Mouse (Mus musculus) left cerebral cortex, adult 2 months (tissue): ENCODE data around the gene Rnf216. TPM values are rescaled to one million over a fixed set of nuclear protein-coding genes. Genes with fewer than 3 reads are reported as not detected.
A peak's percentile ranks its signal among the peaks of the same experiment; 100 is the strongest.

Source experiments
- DNase-seq, 2 experiments: peaks; one replicate each; pipeline ENCODE4 v3.0.0; 2021 to 2022; ENCODE audit warnings: low spot score in 2 of 2, mixed read lengths in 1 of 2; ENCODE audit errors: extremely low spot score in 1 of 2
- H3K27ac ChIP-seq: fragments of 200-600 bp; 2 replicates; pipeline ENCODE4 v1.8.1; 2022
- H3K4me3 ChIP-seq: fragments of 200-600 bp; 2 replicates; pipeline ENCODE4 v1.8.1; 2022
- CTCF ChIP-seq: fragments of 200-600 bp; IDR thresholded peaks from 2 replicates; pipeline ENCODE4 v1.8.1; 2022; ENCODE audit warnings: antibody characterized with exemption, mild to moderate bottlenecking, moderate library complexity
- intact Hi-C: fragments of 180-260 bp; cut with DNase I; formaldehyde crosslinking; loops from one replicate; pipeline ENCODE4 v1.15.1; 2025
- total RNA-seq, 2 experiments: library from RNA; stranded (reverse); gene quantifications; 2 replicates each; pipeline ENCODE4 v1.2.3; 2021

Gene Rnf216
- total RNA-seq, 2 experiments from 2014 or later = 40.7 to 47.8 TPM

DNA sequence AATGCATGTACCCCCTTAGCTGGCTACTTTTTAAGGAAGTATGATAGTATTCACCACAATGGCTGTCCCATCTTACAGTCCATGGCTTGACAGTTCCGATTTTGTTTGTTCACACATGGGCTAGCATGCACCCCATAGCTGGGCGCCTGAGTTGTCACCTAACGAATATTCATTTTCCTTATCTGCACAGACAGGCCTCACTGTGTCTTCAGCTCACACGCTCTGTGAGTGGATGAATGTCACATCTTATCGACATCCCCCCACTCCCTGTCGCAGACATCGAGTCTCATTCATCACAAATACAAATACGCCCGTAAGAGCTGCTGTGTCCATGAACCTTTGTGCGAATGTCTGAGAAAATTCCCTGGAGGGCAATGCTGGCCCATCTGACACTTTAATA, 128.5 kb downstream of the Rnf216 start:
- Histone ChIP-seq H3K4me3 (no peak overlapping the region), H3K27ac (no peak overlapping the region)
- no peak for DNase-seq
- intact Hi-C loops = no loop called here
- TF ChIP-seq CTCF = no peak

DNA sequence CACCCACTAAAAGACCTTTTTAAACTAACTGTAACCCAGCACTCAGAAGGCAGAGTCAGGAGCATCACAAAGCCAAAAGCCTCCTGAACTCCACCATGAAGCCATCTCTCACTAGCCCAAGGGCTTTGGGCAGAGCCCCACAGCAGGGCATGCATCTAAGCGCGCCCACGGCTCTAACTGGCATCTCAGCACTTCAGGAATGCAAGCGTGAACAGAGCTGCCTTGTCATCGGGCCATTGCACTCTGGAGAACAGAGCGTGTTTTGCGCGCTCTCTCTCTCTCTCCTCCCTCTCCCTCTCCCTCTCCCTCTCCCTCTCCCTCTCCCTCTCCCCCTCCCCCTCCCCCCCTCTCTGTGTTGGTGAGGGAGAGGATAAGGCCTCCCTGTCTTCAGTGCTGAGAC, 129.6 kb downstream of the Rnf216 start:
- Histone ChIP-seq H3K4me3 (no peak overlapping the region), H3K27ac (no peak overlapping the region)
- no peak for TF ChIP-seq CTCF
- no peak for DNase-seq
- intact Hi-C loops = no loop called here

DNA sequence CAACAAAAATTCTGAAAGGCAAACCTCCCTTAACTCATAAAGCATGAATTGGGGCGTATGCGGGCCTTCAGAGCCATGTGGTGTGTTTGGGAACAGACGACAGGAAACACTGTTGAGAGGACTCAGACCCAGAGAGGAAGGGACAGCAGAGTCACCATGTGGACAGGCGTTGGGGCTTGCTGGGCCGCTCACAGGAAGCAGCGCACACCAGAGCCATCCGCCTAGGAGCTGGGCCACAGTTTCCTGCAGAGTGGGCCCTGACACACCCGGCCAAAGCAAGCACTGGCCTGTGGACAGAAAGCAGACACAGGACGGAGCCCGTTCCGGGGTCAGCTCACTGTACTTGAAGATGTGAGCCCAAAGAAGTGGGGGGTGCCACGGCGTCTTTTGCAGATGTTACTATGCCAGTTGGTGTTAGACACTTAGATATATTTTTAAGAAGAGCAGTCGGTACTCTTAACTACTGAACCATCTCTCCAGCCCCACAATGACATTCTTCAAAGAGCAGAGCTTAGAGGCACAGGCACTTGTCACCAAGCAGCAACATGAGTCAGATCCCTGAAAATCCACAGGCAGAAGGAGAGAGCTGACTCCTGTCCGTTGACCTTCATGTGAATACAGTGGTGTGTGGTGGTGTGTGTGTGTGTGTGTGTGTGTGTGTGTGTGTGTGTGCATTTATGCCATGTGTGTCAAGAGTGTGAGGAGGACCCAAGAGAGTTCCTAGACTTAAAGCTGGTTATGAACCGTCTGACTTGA, 130.6 kb downstream of the Rnf216 start:
- no peak overlapping the region for H3K4me3 ChIP-seq
- no peak overlapping the region for H3K27ac ChIP-seq
- no peak for DNase-seq
- TF ChIP-seq CTCF = no peak
- intact Hi-C loops = no loop called here

DNA sequence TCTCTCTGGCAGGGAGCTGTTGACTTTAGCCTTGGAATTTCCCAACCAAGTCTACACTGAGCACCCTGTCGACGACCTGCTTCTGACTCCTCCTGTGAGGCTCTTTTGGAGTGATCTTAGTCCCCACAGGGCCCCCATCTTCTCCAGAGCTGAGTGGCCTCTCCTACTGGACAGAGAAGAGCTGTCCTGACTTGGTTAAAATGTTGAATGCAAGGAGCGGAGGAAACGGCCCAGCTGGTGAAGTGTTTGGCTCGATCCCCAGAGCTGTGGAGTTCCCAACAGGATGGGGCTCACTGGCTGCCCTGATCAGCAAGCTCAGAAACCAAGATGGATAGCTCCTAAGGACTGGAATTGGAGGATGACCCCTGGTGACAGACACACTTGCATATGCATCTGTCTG, 136.3 kb downstream of the Rnf216 start:
- intact Hi-C loops = no loop called here
- H3K4me3 ChIP-seq = no peak overlapping the region
- no peak overlapping the region for H3K27ac ChIP-seq
- no peak for TF ChIP-seq CTCF
- no peak for DNase-seq

DNA sequence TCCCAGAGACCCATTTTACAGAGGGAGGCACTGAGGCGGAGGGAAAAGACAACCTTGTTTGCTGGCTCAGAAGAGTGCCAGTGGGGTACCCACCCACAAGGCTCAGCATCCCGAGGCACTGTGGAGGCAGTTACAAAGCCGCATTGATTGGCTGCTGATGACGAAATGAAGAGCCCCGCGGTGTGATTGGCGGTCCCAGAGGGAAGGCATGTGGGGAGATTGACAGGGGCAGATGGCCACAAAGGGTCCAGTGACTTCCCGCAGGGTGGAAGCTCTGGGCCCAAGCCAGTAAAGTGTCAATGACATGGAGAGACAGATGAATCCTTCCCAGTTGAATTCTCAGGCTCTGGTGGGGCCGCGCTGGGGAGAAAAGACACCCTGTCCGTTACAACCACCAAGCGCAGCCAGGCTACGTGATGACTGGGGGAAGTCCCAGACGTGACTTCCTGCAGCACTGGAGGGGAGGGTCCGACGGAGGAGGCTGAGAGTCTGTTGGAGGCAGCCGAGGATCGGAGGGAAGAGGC, 138.1 kb downstream of the Rnf216 start:
- Histone ChIP-seq H3K4me3 (peak overlapping the region; percentile 24), H3K27ac (peak overlapping the region; percentile 83)
- DNase-seq = peak; percentile 67 to 73
- intact Hi-C loops = no loop called here
- no peak for TF ChIP-seq CTCF

DNA sequence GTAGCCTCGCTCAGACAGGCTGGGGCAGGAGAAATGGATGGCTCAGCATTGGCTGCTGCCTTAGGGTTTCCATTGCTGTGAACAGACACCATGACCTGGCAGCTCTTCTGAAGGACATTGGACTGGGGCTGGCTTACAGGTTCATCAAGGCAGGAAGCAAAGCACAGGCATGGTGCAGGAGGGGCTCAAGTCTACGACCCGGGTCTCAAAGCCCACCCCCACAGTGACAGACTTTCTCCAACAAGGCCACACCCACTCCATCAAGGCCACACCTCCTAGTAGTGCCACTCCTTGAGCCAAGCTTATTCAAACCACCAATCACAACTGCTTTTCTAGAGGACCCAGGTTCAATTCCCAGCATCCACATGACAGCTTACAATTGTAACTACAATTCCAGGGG, 138.8 kb downstream of the Rnf216 start:
- H3K27ac ChIP-seq = peak overlapping the region; percentile 83
- DNase-seq = no peak

DNA sequence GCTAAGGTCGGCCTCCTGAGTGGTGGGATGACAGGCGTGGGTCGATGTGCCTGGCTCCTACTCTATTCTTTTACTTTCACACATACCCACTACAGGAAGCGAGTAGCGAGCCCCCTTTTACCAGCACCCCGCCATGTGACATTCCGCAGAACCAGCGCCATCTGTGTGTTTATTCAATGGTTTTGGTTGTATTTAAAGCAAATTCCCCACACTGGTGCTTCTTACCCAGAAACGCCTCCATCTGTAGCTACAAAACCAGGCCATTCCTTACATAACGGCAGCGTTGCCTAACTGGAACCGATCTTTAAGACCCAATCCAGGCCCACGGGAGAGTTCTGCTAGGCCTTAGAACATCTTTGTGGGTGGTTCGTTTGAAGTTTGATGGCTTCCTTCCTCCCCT, 144.4 kb downstream of the Rnf216 start:
- DNase-seq = peak; percentile 61 to 80
- TF ChIP-seq CTCF = no peak
- no peak overlapping the region for H3K4me3 ChIP-seq
- peak overlapping the region; percentile 83 for H3K27ac ChIP-seq
- intact Hi-C loops = loop anchor here (1.0 to 10.0 kb wide), 4 partner anchors 70 to 726 kb away; partner anchors contain the start of genes Slc29a4 and Tnrc18

More for the DNA sequence above, 138.8 kb downstream of the Rnf216 start:
- no peak for TF ChIP-seq CTCF
- H3K4me3 ChIP-seq = no peak overlapping the region
- intact Hi-C loops = no loop called here

DNA sequence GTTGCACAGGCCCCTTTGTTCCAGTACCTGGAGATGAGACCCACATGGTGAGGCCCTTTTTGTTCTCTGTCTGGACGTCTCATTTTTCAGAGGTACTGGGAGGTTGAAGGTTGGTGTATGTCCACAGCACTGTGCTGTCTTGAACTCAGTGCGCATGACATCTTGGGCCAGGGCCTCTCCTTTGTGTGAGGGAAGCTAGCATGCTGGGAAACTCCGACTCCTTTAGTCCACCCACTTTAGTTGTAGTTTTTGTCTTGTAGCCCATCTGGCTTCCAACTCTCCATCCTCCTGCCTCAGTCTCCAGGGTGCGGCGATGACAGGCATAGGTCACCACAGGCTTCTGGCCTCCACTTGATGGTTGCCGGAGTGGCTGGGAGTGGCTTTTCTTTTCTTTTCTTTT, 148.1 kb downstream of the Rnf216 start:
- Histone ChIP-seq H3K27ac (peak overlapping the region; percentile 66), H3K4me3 (peak overlapping the region; percentile 94)
- intact Hi-C loops = loop anchor here (10.0 kb wide), 2 partner anchors 270 to 730 kb away; partner anchors contain the start of gene Slc29a4
- no peak for TF ChIP-seq CTCF
- no peak for DNase-seq

DNA sequence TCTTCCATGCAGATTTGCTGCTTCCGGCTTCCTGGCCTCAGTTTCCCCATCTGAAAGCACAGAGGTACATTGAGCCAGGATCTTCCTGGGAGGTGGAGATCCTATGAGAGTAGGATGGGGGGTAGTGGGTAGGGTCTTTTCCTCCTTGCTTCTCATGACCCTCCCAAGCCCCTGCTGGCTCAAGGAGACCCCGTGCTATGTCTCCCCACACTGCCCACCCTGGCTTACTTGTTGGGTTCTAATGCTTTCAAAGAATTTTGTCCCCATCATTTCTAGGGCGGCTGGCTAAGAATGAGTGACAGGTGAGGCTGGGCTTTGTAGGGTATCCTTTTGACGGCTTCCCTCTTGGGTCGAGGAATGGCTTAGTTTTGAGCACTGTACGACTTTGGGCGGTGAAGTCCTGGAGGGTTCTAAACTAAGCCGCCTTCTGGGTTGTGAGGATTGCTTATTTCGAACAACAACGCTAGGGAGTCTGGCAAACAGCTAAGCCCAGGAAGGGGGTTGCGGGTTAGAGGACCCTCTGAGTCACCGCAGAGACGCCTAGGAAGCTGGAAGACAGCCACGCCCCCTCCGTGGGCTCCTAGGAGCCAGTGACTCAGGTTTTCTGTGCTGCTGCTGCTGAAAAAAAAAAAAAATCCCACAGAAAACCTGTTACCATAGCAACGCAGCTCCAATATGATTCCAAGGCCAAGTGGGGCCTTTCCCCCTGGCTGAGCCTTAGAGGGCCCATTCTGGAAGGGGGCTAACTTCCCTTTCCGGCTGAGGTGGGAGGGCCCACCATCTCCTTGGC, 148.9 kb downstream of the Rnf216 start:
- H3K27ac ChIP-seq = peak overlapping the region; percentile 66
- intact Hi-C loops = loop anchor here (2.0 to 10.0 kb wide), 3 partner anchors 63 to 731 kb away; partner anchors contain the start of gene Slc29a4
- H3K4me3 ChIP-seq = peak overlapping the region; percentile 94

DNA sequence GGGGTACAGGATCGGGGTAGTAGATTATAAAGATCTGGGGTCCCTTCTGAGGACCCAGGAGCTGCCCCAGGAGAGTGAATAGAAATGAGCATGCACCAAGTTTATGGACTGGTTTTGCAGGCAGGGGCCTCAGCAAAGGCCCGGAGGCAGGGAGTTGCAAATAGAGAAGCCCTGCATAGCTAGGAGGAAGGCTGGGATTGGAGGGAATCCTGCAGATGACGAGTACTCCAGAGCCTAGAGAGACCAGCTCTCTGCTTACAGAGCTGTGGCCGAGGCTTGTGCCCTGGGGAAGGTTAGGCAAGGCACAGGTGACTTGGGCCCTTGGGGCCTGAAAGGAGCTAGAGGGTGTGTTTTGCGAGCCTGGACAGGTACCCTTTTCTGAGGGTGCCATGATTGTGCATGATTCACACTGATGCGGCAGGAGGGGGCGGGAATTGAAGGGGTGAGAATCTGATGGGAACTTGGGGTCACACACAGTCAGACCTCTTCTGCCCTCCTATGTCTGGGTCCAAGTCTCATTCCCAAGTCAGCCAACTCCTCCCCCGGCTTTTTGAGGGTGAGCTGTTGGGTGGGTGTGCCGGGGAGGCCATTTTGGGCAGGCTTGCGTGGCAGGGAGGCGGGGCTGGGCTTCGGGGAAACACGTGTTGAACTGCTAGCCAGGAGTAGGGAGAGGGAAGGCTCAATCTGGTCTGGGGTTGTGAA, 149.6 kb downstream of the Rnf216 start:
- TF ChIP-seq CTCF = no peak
- Histone ChIP-seq H3K27ac (peak overlapping the region; percentile 66), H3K4me3 (peak overlapping the region; percentile 94)
- intact Hi-C loops = loop anchor here (2.0 to 10.0 kb wide), 3 partner anchors 62 to 732 kb away; partner anchors contain the start of gene Slc29a4
- DNase-seq = peak; percentile 70 to 76

More for the DNA sequence above, 148.9 kb downstream of the Rnf216 start:
- peak; percentile 78 to 83 for DNase-seq
- no peak for TF ChIP-seq CTCF

DNA sequence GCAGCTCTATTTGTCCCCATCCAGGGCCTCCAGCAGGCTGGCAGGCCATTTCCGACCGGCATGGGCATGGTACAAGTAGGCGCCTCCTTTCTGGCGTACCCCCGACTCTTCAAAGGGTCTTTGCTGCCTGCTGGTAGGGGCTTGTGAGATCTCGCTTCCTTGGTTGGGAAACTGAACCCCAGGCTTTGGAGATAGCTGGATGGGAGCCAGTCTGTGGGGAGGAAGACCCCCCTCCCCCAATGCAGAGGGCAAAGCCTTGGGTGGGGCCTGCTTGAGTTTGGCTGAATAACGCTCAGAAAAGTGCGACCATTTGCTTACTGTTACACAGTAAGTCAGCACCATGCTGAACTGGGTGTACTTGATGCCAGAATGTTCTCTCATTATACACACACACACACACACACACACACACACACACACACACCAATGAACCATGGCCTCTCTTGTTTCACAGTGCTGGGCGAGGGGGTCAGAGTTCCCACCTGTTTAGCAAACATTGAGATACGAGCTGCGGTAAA, 150.3 kb downstream of the Rnf216 start:
- intact Hi-C loops = loop anchor here (2.0 to 10.0 kb wide), 3 partner anchors 62 to 732 kb away; partner anchors contain the start of gene Slc29a4
- no peak for DNase-seq
- peak overlapping the region; percentile 96 for H3K27ac ChIP-seq
- TF ChIP-seq CTCF = no peak
- peak overlapping the region; percentile 94 for H3K4me3 ChIP-seq
